Mouse (Mus musculus): ENCODE results near the gene Xpo6. TPM values are rescaled to one million over a fixed set of nuclear protein-coding genes. Genes with fewer than 3 reads are reported as not detected.

Gene Xpo6
- polyA plus RNA-seq, 1 experiment from 2014 or later: 20.0 TPM

DNA sequence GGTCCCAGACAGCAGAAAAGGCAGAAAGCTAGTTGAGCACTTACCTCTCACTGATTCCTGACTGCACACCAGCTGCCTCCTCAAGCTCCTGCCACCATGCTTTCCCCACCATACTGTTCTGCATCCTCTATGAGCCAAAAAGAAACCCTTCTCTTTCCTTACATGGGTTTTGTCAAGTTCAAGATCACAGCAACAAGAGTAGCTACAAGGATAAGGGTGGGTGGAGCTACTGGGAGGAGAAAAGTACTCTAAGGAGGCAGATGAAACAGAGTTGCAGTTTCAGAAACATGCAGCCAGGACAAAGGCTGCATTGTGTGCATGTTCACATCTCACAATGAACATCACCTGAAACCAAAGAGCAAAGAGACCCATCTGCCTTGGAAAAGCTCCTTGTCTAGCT lies 18.8 kb downstream of the Xpo6 start:
- Histone ChIP-seq H3K27me3 (replicated peaks; ENCODE audit: control insufficient read depth, insufficient read depth, low read length) (no peaks in the 10 kb centered on the region), H3K4me1 (replicated peaks; ENCODE audit: control insufficient read depth, insufficient read depth, low read length) (0 out of 2 replicates have a peak, but pooled peaks cover 7% of the 10 kb centered on the region), H3K27ac (ENCODE audit: low read depth, low read length) (no peak overlapping the region), H3K9me3 (ENCODE audit: control insufficient read depth) (no peaks in the 10 kb centered on the region), H3K4me2 (replicated peaks; ENCODE audit: low read depth) (no peak overlapping the region), H3K4me3 (ENCODE audit: low read depth, low read length) (no peak overlapping the region), H3K36me3 (ENCODE audit: control insufficient read depth, insufficient read depth) (no peaks in the 10 kb centered on the region), H3K9ac (ENCODE audit: low read depth, low read length) (no peak overlapping the region)
- no peak for TF ChIP-seq CTCF (IDR thresholded peaks at IDR 0.05; ENCODE audit: low read depth)
- 0 out of 2 replicates have a peak, but pooled peaks have one; percentile 6 for ATAC-seq

DNA sequence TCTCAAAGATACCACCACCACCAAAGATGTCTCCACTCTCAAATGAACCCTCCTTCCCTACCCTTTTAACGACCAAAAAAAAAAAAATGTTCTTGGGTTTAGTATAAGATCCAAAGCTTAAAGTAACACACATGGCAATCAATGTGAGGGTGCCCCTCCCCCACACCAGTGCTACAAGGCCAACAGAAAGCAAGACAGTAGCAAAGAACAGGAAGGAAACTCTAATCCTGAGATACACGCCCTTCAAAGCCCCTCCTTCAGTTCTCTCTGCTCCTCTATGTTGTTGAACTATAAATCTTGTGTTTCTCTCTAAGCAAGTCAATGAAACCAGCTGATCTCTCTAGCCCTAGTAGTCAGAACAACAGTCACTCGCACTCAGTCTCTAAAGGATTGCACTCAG lies 19.3 kb downstream of the Xpo6 start:
- Histone ChIP-seq H3K4me1 (replicated peaks; ENCODE audit: control insufficient read depth, insufficient read depth, low read length) (0 out of 2 replicates have a peak, but pooled peaks cover 5% of the 10 kb centered on the region), H3K27ac (ENCODE audit: low read depth, low read length) (no peak overlapping the region), H3K36me3 (ENCODE audit: control insufficient read depth, insufficient read depth) (no peaks in the 10 kb centered on the region), H3K4me2 (replicated peaks; ENCODE audit: low read depth) (no peak overlapping the region), H3K4me3 (ENCODE audit: low read depth, low read length) (no peak overlapping the region), H3K9ac (ENCODE audit: low read depth, low read length) (no peak overlapping the region), H3K27me3 (replicated peaks; ENCODE audit: control insufficient read depth, insufficient read depth, low read length) (no peaks in the 10 kb centered on the region), H3K9me3 (ENCODE audit: control insufficient read depth) (no peaks in the 10 kb centered on the region)
- no peak for TF ChIP-seq CTCF (IDR thresholded peaks at IDR 0.05; ENCODE audit: low read depth)
- WGBS: 51% methylated on average over 3 of the region's 3 CpGs
- ATAC-seq: no peak

DNA sequence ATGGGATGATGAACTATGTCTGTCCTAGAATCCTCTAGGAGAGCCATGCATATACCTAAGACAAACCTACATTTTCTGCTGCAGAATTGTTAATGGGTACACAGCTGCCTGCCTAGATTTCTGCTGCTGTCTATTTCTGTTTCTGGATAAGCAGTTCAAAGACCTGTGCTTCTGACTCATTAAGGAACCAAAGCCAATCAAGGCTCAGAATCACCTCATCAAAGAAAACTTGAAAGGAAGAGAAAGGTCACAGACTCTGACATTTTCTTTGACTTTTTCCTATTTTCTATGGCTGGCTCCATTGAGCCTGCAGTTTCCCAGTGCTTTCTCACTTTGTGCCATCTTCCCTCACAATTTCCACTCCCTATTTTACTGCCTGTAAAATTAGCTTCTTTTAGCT lies 21.5 kb downstream of the Xpo6 start:
- Histone ChIP-seq H3K4me3 (ENCODE audit: low read depth, low read length) (no peak overlapping the region), H3K9me3 (ENCODE audit: control insufficient read depth) (no peaks in the 10 kb centered on the region), H3K27ac (ENCODE audit: low read depth, low read length) (no peak overlapping the region), H3K27me3 (replicated peaks; ENCODE audit: control insufficient read depth, insufficient read depth, low read length) (no peaks in the 10 kb centered on the region), H3K4me2 (replicated peaks; ENCODE audit: low read depth) (no peak overlapping the region), H3K4me1 (replicated peaks; ENCODE audit: control insufficient read depth, insufficient read depth, low read length) (no peaks in the 10 kb centered on the region), H3K9ac (ENCODE audit: low read depth, low read length) (no peak overlapping the region), H3K36me3 (ENCODE audit: control insufficient read depth, insufficient read depth) (peaks cover 4% of the 10 kb centered on the region; the same call in 1 of the 2 replicates)
- no peak for TF ChIP-seq CTCF (IDR thresholded peaks at IDR 0.05; ENCODE audit: low read depth)
- no peak for ATAC-seq

DNA sequence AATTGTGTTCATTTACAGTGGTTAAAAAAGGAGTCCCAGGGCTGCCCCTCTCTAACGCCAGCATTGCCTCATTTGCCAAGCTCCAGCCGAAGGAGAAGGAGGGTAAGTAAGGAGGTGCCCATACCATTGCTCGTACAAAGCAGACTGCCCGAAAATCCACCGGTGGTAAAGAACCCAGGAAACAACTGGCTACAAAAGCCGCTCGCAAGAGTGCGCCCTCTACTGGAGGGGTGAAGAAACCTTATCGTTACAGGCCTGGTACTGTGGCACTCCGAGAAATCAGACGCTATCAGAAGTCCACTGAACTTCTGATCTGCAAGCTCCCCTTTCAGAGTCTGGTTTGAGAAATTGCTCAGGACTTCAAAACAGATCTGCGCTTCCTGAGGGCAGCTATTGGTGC lies 24.3 kb downstream of the Xpo6 start:
- TF ChIP-seq CTCF (IDR thresholded peaks at IDR 0.05; ENCODE audit: low read depth): peak; percentile 44

DNA sequence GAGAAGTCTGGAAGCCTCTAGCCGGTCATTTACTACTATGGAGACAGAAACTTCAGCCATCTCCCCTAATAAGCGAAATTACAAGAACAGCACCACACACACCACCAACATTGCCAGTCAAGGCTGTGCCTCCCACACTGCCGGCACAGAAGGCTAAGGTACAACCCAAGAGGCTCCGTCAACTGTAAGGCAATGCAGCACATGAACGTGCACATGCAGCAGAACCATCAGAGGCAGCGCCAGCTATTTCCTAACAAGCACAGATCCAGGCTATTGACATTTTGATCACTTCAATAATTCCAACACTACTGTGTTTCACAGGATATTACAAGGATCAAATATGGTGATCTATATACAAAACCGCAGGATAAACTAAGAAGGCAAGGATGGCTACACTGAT lies 24.8 kb downstream of the Xpo6 start:
- no peak overlapping the region for H3K4me3 ChIP-seq (ENCODE audit: low read depth, low read length)
- WGBS: 73% methylated on average over 7 of the region's 7 CpGs
- no peaks in the 10 kb centered on the region for H3K9me3 ChIP-seq (ENCODE audit: control insufficient read depth)
- H3K27me3 ChIP-seq (replicated peaks; ENCODE audit: control insufficient read depth, insufficient read depth, low read length): no peaks in the 10 kb centered on the region
- no peak overlapping the region for H3K9ac ChIP-seq (ENCODE audit: low read depth, low read length)
- H3K36me3 ChIP-seq (ENCODE audit: control insufficient read depth, insufficient read depth): peaks cover 14% of the 10 kb centered on the region
- no peak overlapping the region for H3K4me2 ChIP-seq (replicated peaks; ENCODE audit: low read depth)
- H3K4me1 ChIP-seq (replicated peaks; ENCODE audit: control insufficient read depth, insufficient read depth, low read length): no peaks in the 10 kb centered on the region
- no peak overlapping the region for H3K27ac ChIP-seq (ENCODE audit: low read depth, low read length)
- no peak for ATAC-seq
- no peak for TF ChIP-seq CTCF (IDR thresholded peaks at IDR 0.05; ENCODE audit: low read depth)

More for the DNA sequence above, 24.3 kb downstream of the Xpo6 start:
- Histone ChIP-seq H3K4me1 (replicated peaks; ENCODE audit: control insufficient read depth, insufficient read depth, low read length) (no peaks in the 10 kb centered on the region), H3K27ac (ENCODE audit: low read depth, low read length) (no peak overlapping the region), H3K4me2 (replicated peaks; ENCODE audit: low read depth) (no peak overlapping the region), H3K9me3 (ENCODE audit: control insufficient read depth) (no peaks in the 10 kb centered on the region), H3K4me3 (ENCODE audit: low read depth, low read length) (no peak overlapping the region), H3K27me3 (replicated peaks; ENCODE audit: control insufficient read depth, insufficient read depth, low read length) (no peaks in the 10 kb centered on the region), H3K36me3 (ENCODE audit: control insufficient read depth, insufficient read depth) (peaks cover 13% of the 10 kb centered on the region; the same call in 1 of the 2 replicates), H3K9ac (ENCODE audit: low read depth, low read length) (no peak overlapping the region)
- no peak for ATAC-seq
- WGBS: 92% methylated on average over 12 of the region's 12 CpGs

DNA sequence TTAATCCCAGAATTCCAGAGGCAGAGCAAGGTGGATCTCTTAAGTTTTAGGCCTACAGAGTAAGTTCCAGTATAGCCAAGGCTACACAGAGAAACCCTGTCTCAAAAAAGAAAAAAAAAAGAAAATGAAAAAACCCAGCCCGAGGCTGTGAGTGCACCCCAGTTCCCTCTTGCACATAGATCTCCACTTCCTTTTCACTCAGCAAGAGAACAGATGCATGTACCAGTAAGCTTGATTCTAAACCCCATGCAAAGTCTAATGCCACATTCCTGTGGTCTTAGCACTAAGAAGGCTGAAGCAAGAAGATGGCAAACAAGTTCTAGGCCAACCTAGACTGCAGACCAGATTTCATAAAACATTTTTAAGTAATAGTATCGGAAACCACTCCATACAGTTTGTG lies 25.4 kb downstream of the Xpo6 start:
- ATAC-seq: no peak

DNA sequence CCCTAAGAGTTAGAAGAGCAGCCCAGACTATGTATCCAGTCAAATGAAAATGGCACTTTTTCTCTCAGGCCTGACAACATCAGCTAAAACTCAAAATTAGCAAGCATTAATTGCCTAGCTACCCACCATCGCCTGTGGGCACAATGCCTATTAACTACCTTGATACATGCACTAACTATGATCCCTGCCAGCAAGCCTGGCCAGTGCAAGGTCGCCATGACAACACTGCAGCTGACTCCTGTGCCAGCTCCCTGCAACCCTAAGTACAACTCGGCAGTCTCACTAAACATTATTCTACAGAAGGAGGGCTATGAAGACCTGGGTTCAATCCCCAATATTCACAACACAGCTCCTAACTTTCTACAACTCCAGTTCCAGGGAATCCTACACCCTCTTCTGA lies 28.3 kb downstream of the Xpo6 start:
- Histone ChIP-seq H3K9me3 (ENCODE audit: control insufficient read depth) (no peaks in the 10 kb centered on the region), H3K4me2 (replicated peaks; ENCODE audit: low read depth) (no peak overlapping the region), H3K36me3 (ENCODE audit: control insufficient read depth, insufficient read depth) (peaks cover 21% of the 10 kb centered on the region), H3K27ac (ENCODE audit: low read depth, low read length) (peak overlapping the region; percentile 23; the same call in 1 of the 2 replicates), H3K4me3 (ENCODE audit: low read depth, low read length) (no peak overlapping the region), H3K4me1 (replicated peaks; ENCODE audit: control insufficient read depth, insufficient read depth, low read length) (no peaks in the 10 kb centered on the region), H3K27me3 (replicated peaks; ENCODE audit: control insufficient read depth, insufficient read depth, low read length) (no peaks in the 10 kb centered on the region), H3K9ac (ENCODE audit: low read depth, low read length) (no peak overlapping the region)
- WGBS: 87% methylated on average over 3 of the region's 3 CpGs
- TF ChIP-seq CTCF (IDR thresholded peaks at IDR 0.05; ENCODE audit: low read depth): no peak
- no peak for ATAC-seq

More for the DNA sequence above, 25.4 kb downstream of the Xpo6 start:
- no peak for TF ChIP-seq CTCF (IDR thresholded peaks at IDR 0.05; ENCODE audit: low read depth)
- Histone ChIP-seq H3K27me3 (replicated peaks; ENCODE audit: control insufficient read depth, insufficient read depth, low read length) (no peaks in the 10 kb centered on the region), H3K27ac (ENCODE audit: low read depth, low read length) (no peak overlapping the region), H3K9me3 (ENCODE audit: control insufficient read depth) (no peaks in the 10 kb centered on the region), H3K9ac (ENCODE audit: low read depth, low read length) (no peak overlapping the region), H3K36me3 (ENCODE audit: control insufficient read depth, insufficient read depth) (peaks cover 16% of the 10 kb centered on the region), H3K4me2 (replicated peaks; ENCODE audit: low read depth) (no peak overlapping the region), H3K4me3 (ENCODE audit: low read depth, low read length) (no peak overlapping the region), H3K4me1 (replicated peaks; ENCODE audit: control insufficient read depth, insufficient read depth, low read length) (no peaks in the 10 kb centered on the region)
- WGBS: 89% methylated on average over 2 of the region's 2 CpGs
